Mouse (Mus musculus): Measurements from ENCODE around the gene Rufy1. TPM values are rescaled to one million over a fixed set of nuclear protein-coding genes. Genes with fewer than 3 reads are reported as not detected.
A peak's percentile ranks its signal among the peaks of the same experiment; 100 is the strongest.
"Not testable (repeated sequence)": the region's sequence is repeated elsewhere in the genome, so short reads cannot be mapped to it uniquely, and the experiment has no call there.

Gene Rufy1
- polyA plus RNA-seq, 1 experiment = 12.5 TPM

GRCm38 (mm10) chr11:50457111-50457911 is 26.4 kb upstream of the Rufy1 start:
- 21% methylated on average over 26 of the region's 26 CpGs for WGBS
- no peak overlapping the region for H3K4me3 ChIP-seq (replicated peaks; ENCODE audit: control insufficient read depth, low read depth, low read length)
- no peak for TF ChIP-seq POLR2A (IDR thresholded peaks at IDR 0.05; ENCODE audit: borderline replicate concordance, control insufficient read depth, low read depth, low read length)
- no peak for TF ChIP-seq CTCF (IDR thresholded peaks at IDR 0.05; ENCODE audit: control insufficient read depth, insufficient read depth, low read length)
- H3K4me1 ChIP-seq (ENCODE audit: control insufficient read depth, insufficient read depth, low read length) = no peaks in the 10 kb centered on the region
- no peak overlapping the region for H3K27ac ChIP-seq (ENCODE audit: control insufficient read depth, insufficient read depth, low read depth, low read length, poor library complexity)

- 70% methylated on average over 7 of the region's 7 CpGs for WGBS
- H3K4me3 ChIP-seq (replicated peaks; ENCODE audit: control insufficient read depth, low read depth, low read length) = no peak overlapping the region
- H3K27ac ChIP-seq (ENCODE audit: control insufficient read depth, insufficient read depth, low read depth, low read length, poor library complexity) = no peak overlapping the region
- H3K4me1 ChIP-seq (ENCODE audit: control insufficient read depth, insufficient read depth, low read length) = no peaks in the 10 kb centered on the region
- TF ChIP-seq CTCF (IDR thresholded peaks at IDR 0.05; ENCODE audit: control insufficient read depth, insufficient read depth, low read length) (no peak), POLR2A (IDR thresholded peaks at IDR 0.05; ENCODE audit: borderline replicate concordance, control insufficient read depth, low read depth, low read length) (no peak)
These were observed 25.5 kb upstream of the Rufy1 start for GRCm38 (mm10) chr11:50456455-50456854.

GRCm38 (mm10) chr11:50454934-50455333 is 24.0 kb upstream of the Rufy1 start:
- 71% methylated on average over 6 of the region's 6 CpGs for WGBS
- TF ChIP-seq CTCF (IDR thresholded peaks at IDR 0.05; ENCODE audit: control insufficient read depth, insufficient read depth, low read length) (no peak), POLR2A (IDR thresholded peaks at IDR 0.05; ENCODE audit: borderline replicate concordance, control insufficient read depth, low read depth, low read length) (no peak)
- Histone ChIP-seq H3K4me3 (replicated peaks; ENCODE audit: control insufficient read depth, low read depth, low read length) (no peak overlapping the region), H3K4me1 (ENCODE audit: control insufficient read depth, insufficient read depth, low read length) (no peaks in the 10 kb centered on the region), H3K27ac (ENCODE audit: control insufficient read depth, insufficient read depth, low read depth, low read length, poor library complexity) (no peak overlapping the region)

- 81% methylated on average over 9 of the region's 9 CpGs for WGBS
- TF ChIP-seq CTCF (IDR thresholded peaks at IDR 0.05; ENCODE audit: control insufficient read depth, insufficient read depth, low read length) (no peak), POLR2A (IDR thresholded peaks at IDR 0.05; ENCODE audit: borderline replicate concordance, control insufficient read depth, low read depth, low read length) (no peak)
- no peak overlapping the region for H3K27ac ChIP-seq (ENCODE audit: control insufficient read depth, insufficient read depth, low read depth, low read length, poor library complexity)
- no peak overlapping the region for H3K4me3 ChIP-seq (replicated peaks; ENCODE audit: control insufficient read depth, low read depth, low read length)
- H3K4me1 ChIP-seq (ENCODE audit: control insufficient read depth, insufficient read depth, low read length) = no peaks in the 10 kb centered on the region
These were observed 19.3 kb upstream of the Rufy1 start for GRCm38 (mm10) chr11:50450236-50450635.

- H3K4me3 ChIP-seq (replicated peaks; ENCODE audit: control insufficient read depth, low read depth, low read length); H3K4me1 ChIP-seq (ENCODE audit: control insufficient read depth, insufficient read depth, low read length); H3K27ac ChIP-seq (ENCODE audit: control insufficient read depth, insufficient read depth, low read depth, low read length, poor library complexity): not testable (repeated sequence)
- WGBS = 43% methylated on average over 8 of the region's 8 CpGs
These were observed 17.2 kb upstream of the Rufy1 start for GRCm38 (mm10) chr11:50448163-50448562.

GRCm38 (mm10) chr11:50443259-50444065 is 12.5 kb upstream of the Rufy1 start:
- Histone ChIP-seq H3K4me3 (replicated peaks; ENCODE audit: control insufficient read depth, low read depth, low read length) (no peak overlapping the region), H3K4me1 (ENCODE audit: control insufficient read depth, insufficient read depth, low read length) (no peaks in the 10 kb centered on the region; the same call in 1 of the 2 replicates), H3K27ac (ENCODE audit: control insufficient read depth, insufficient read depth, low read depth, low read length, poor library complexity) (no peak overlapping the region)
- WGBS = 73% methylated on average over 5 of the region's 5 CpGs
- TF ChIP-seq POLR2A (IDR thresholded peaks at IDR 0.05; ENCODE audit: borderline replicate concordance, control insufficient read depth, low read depth, low read length) (no peak), CTCF (IDR thresholded peaks at IDR 0.05; ENCODE audit: control insufficient read depth, insufficient read depth, low read length) (0 out of 2 replicates have a peak, but pooled peaks have one; percentile 27)

GRCm38 (mm10) chr11:50441637-50442036 is 10.7 kb upstream of the Rufy1 start:
- Histone ChIP-seq H3K27ac (ENCODE audit: control insufficient read depth, insufficient read depth, low read depth, low read length, poor library complexity) (no peak overlapping the region), H3K4me1 (ENCODE audit: control insufficient read depth, insufficient read depth, low read length) (no peaks in the 10 kb centered on the region; the same call in 1 of the 2 replicates), H3K4me3 (replicated peaks; ENCODE audit: control insufficient read depth, low read depth, low read length) (no peak overlapping the region)
- WGBS = 70% methylated on average over 9 of the region's 9 CpGs
- TF ChIP-seq POLR2A (IDR thresholded peaks at IDR 0.05; ENCODE audit: borderline replicate concordance, control insufficient read depth, low read depth, low read length) (no peak), CTCF (IDR thresholded peaks at IDR 0.05; ENCODE audit: control insufficient read depth, insufficient read depth, low read length) (no peak)

- WGBS = 71% methylated on average over 6 of the region's 6 CpGs
- no peak for TF ChIP-seq CTCF (IDR thresholded peaks at IDR 0.05; ENCODE audit: control insufficient read depth, insufficient read depth, low read length)
- TF ChIP-seq POLR2A (IDR thresholded peaks at IDR 0.05; ENCODE audit: borderline replicate concordance, control insufficient read depth, low read depth, low read length) = no peak
- H3K4me3 ChIP-seq (replicated peaks; ENCODE audit: control insufficient read depth, low read depth, low read length) = no peak overlapping the region
- H3K4me1 ChIP-seq (ENCODE audit: control insufficient read depth, insufficient read depth, low read length) = no peaks in the 10 kb centered on the region; the same call in 1 of the 2 replicates
- no peak overlapping the region for H3K27ac ChIP-seq (ENCODE audit: control insufficient read depth, insufficient read depth, low read depth, low read length, poor library complexity)
These were observed 9.8 kb upstream of the Rufy1 start for GRCm38 (mm10) chr11:50440691-50441090.

Measured in bone marrow, adult 2 months (tissue).